Mouse (Mus musculus) cortical plate, adult 2 months (tissue): ENCODE measurements around the gene Prpsap1.

Experiments
- CTCF ChIP-seq: fragments of 200-500 bp; IDR thresholded peaks from 2 replicates; pipeline ENCODE4 v1.5.1; 2011; ENCODE audit warnings: mild to moderate bottlenecking, control low read depth, low read length; ENCODE audit not compliant: insufficient read depth; ENCODE audit errors: extremely low read depth
- POLR2A ChIP-seq: fragments of 200-500 bp; IDR thresholded peaks from 2 replicates; pipeline ENCODE4 v1.6.1; 2011; ENCODE audit warnings: mild to moderate bottlenecking, low read length, control low read depth; ENCODE audit not compliant: insufficient read depth; ENCODE audit errors: extremely low read depth

GRCm38 (mm10) chr11:116453889-116454288 is 40.1 kb downstream of the Prpsap1 start:
- TF ChIP-seq POLR2A (no peak), CTCF (no peak)
